Mouse (Mus musculus) CH12F3 (cell line): ENCODE results near the gene Ibsp.

Source experiments
- in situ Hi-C: fragments of 300-500 bp; cut with MboI; formaldehyde crosslinking; loops from 2 replicates; pipeline ENCODE4 v1.14.3; 2020; ENCODE audit warnings: low sequenced_read_pairs

The Ibsp gene

DNA sequence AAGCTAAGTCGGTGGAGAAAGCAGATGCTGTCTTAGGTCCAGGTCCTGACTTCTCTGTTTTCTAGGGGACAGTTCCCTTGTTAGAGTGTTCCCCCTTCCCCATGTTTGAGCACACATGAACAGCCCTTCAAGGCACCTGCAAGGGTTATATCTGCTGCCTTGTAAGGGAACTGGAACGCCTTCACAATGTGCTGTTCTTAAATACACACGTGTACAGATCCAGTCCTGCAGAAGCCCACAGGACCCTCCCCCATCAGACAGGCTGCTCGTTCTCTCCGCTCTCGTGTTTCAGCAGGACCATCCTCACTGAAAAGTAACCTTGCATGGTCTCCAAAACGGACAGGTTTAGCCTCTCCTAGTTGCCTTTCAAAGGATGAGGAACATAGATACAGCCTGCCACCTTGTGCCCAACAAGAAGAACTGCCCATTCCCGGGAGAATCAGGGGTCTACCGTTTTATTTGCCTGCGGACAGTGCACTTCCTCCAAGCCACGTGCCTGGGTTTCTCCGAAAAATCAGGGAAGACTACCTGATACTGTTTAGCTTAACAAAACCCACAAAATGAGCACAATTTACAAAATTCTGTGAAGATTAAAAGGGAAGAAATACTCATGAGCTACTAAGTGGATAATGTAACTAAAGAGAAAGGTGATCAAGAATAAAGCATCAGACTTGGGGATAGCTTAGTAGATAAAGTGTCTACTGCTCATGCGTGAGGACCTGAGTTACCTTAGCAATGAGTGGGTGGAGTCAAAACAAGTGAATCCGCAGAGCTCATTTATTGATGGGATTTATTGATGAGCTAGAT, 40.9 kb downstream of the Ibsp start:
- in situ Hi-C loops, result loop anchor here (25.0 kb wide), 2 partner anchors 353 to 972 kb away; partner anchors contain the start of gene Hsd17b13

DNA sequence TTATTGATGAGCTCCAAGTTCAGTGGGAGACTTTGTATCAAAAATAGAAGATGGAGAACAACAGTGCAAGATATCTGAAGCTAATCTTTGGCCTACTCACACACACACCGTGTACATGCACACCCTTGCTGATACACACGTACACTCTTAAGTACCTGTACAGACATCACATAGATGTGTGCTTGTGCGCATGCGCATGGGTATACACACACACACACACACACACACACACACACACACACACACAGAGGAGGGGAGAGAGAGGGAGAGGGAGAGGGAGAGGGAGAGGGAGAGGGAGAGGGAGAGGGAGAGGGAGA, 41.5 kb downstream of the Ibsp start:
- in situ Hi-C loops, result loop anchor here (25.0 kb wide), 2 partner anchors 353 to 972 kb away; partner anchors contain the start of gene Hsd17b13

DNA sequence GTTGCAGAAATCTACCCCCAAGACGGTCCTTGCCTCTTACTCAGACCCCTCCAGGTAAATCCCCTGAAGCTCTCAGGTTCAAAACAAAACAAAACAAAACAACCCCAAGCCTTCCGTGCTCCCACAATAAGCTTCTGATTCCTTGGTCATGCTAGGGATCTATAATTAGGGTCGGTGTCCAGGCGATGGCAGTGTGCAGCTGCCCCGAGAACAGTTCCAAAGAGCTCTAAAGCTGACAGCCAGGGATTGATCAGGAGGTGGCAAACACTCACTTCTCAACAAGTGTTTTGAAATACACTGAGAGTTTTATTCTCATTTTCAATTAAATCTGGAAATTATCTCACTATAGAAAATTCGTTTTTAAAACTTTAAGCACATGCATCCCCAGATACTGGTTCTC, 43.9 kb downstream of the Ibsp start:
- in situ Hi-C loops, result loop anchor here (25.0 kb wide), 2 partner anchors 356 to 969 kb away; partner anchors contain the start of gene Hsd17b13

DNA sequence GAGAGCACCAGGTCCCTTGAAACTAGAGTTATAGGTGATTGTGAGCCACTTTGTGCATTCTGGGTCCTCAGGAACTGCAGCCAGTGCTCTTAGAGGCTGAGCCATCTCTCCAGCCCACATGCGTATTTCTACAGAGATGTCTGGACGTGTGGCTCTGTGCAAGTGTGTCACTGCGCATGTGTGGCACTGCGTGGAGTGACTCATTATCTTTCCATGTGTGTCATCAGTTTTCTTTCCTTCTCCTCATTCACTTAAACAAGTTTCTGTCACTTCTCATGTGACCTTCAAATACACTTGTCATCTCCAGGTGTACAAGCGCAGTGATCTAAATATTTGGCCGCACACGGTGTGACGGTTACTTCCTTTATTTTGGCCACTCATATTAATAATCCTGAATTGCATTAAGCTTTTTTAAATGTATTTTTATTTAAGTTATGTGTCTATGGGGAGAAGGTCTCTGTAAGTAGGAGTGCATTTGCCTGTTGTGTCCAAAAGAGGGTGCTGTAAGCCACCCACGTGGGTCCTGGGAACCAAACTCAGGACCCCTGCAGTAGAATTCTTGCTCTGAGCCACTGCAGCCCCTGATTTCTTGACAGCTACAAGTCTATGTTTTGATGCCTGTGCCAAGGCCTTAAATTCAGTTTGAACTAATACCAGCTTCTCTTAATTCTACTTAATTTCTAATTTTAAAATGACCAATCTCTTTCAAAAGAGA, 45.7 kb downstream of the Ibsp start:
- in situ Hi-C loops, result loop anchor here (25.0 kb wide), 2 partner anchors 357 to 968 kb away; partner anchors contain the start of gene Hsd17b13

DNA sequence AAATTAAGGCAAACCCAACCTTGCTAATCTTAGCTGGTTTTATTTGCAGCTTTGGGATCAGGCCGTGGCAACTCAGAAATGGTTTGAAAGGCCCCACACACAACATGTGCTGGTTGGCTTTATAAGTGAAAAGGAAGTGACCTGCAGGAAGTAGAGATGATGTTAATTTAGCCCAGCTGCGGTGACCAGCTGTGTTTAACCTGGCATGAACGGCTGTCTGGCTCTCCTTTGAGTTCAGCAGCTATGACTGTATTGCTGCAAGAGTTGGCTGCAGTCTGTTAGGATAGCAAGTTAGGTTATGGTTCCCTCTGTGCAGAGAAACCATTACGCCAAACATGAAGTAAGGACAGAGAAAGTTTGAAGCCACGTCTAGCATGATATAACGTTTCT, 46.3 kb downstream of the Ibsp start:
- in situ Hi-C loops, result loop anchor here (25.0 kb wide), 2 partner anchors 358 to 967 kb away; partner anchors contain the start of gene Hsd17b13

DNA sequence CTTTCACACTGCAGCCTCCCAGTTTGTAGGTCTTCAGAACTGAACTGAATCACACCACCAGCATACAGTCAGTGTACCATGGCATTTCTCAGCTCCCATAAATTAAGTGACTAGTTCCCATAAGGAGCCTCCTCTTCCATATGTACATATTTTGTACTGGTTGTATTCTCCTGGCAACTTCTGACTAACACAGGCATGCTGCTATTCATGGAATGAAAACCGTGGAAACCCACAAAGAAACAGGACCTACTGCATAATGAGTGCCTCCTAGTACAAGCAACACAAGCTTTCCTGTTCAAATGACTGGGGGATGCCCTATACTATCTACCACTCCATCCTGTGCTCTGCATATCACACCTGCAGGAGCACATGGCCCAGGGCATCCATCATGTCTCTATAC, 52.1 kb downstream of the Ibsp start:
- in situ Hi-C loops, result no loop called here

DNA sequence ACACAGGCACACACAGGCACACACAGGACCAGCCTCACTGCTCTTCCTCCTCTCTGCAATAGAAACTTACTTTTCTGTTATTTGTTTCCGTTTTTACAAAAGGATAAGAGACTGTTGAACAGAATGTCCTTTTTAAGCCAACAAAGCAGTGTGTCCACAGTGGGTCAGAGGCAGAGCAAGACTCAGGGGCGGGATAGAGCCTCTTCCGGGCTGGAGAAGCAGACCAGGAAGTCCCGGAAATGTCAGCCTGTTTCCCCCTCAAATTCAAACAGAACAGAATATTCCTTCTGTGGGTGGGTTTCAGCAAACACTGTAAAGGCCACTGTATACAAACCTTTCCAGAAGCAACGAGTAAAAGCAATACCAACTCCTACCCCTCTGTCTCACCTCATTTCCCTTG, 52.9 kb downstream of the Ibsp start:
- in situ Hi-C loops, result no loop called here

DNA sequence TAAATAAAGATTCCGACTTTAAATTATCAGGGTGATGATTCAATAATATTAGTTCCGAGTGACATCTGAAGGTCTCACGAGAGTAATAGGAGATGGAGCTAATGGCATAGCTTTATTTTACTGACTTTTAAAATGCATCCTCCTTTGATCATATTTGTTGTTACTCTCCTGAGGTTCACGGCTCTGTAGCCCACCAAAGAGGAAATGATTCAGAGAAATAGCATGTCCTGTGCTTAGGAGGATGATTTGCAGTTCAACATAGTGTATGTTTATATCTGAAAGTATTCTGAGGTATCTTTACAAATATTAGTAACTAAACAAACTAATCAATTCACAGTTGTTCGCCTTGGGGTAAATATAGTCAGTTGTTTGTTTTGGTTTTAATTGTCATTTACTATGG, 58.6 kb downstream of the Ibsp start:
- in situ Hi-C loops, result no loop called here

DNA sequence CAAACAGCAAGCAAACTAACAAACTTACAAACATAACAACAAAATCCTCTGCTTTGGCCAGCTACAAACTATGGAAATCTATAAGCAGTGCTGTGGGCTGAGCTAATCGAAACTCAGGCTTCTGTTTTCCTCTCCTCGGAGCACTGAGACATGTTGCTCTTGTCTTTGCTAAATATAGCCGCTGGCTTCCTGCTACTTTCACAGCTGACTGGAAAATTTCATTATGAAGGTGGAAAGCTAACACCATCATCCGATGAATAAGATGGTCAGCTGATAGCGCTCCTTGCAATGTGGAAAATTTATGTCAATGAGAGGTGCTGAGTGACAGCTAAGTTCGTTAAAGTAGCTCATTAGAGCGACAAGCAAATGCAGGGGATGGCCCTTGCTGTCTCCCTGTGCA, 59.6 kb downstream of the Ibsp start:
- in situ Hi-C loops, result no loop called here

DNA sequence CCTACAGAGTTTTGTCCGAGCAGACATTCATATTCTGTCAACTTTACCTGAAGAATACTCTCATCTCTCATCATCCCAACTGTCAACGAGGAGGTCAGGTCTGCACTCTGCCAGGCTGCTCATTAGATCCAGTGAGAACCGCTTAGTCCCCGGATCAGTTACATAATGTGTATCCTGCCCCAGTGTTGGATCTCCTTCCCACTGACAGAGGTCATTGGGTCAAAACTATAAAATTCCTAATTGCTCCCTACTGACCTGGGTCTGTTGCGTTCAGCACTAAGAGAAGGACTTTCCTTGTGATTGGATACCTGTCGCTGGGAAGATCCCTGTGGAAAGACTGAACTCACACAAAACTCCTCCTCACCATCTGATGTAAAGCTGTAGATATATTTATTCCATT, 60.3 kb downstream of the Ibsp start:
- in situ Hi-C loops, result no loop called here
